Mouse (Mus musculus) R1 (cell line): Measurements from ENCODE around the gene Ccdc124.

Experiments
- DNase-seq: peaks from one replicate; pipeline ENCODE4 v3.0.0-alpha.2; 2018; ENCODE audit warnings: low read depth, low spot score

The Ccdc124 gene

DNA sequence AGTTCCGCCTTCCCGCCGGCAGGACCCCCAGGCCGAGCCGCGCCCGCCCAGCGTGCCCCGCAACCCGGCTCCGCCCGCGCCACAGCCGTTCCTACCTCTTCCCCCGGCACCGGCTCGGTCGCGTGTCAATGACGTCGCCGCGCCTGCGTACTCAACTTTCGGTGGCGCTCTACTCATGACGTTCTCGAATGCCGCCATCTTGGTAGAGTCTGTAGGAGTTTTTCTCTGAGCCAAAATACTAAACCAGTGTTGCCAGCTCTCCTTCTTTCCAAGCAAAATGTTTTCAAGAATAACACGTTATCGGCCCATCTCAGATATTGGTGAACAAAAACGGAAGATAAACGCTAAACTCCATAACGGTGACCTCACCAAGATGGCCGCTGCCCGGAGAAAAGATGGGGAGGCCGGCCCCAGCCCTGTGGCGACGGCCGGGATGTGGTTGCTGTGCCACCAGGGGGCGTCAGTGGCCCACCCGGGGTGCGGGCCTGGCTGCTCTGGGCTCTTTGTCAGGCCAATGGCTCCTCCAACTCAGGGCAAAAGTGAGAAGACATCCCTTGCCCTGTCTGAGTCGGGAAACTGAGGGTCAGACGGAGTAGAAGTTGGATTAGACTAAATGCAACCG is at the start of gene Ccdc124:
Ccdc124 (minus strand) TSS at position 572 of the 622 bp plus-strand sequence.
- peak; percentile 94 for DNase-seq

- DNase-seq, result no peak
Observed at GRCm38 (mm10) chr8:70920049-70920922, 46.6 kb upstream of the Ccdc124 start.

DNA sequence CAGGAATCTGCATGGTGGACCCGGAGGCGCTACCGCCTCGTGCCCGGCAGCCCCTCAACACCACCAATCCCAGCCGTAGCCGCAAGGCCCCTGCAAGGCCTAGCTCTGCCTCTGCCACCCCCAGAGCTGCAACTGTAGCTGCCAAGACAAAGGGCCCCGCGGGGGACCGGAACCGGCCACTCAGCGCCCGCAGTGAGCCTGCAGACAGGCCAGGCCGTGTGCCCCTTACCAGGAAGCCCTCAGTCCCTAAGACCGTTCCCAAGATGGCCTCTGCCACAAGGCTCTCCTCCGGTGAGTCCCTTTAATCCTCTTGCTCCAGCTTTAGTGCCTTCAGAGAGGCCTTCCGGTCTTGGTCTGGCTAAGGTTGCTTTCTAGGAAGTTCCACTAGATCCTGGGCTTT is 41.0 kb upstream of the Ccdc124 start:
- peak; percentile 70 for DNase-seq

DNA sequence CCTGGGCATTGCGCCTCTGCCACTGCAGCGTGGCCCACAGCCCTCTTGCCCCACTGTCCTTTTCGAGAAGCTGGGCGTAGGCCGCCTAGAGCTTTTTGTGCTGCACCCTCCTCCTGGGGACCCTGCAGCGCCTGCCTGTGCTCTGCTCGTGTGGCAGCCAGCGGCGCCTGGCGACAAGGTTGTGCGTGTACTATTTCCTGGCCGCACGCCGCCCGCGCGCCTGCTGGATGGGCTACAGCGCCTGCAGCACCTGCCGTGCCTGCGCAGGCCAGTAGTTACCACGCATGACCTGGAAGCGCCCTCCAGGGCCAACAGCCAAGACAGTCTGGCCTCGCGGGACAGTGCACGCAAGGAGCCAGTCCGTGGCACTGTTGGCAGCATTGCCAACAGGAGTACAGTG is 39.8 kb upstream of the Ccdc124 start:
- no peak for DNase-seq

- no peak for DNase-seq
Observed at GRCm38 (mm10) chr8:70912955-70913354, 39.2 kb upstream of the Ccdc124 start.

GRCm38 (mm10) chr8:70911596-70911995 is 37.9 kb upstream of the Ccdc124 start:
- peak; percentile 69 for DNase-seq

DNA sequence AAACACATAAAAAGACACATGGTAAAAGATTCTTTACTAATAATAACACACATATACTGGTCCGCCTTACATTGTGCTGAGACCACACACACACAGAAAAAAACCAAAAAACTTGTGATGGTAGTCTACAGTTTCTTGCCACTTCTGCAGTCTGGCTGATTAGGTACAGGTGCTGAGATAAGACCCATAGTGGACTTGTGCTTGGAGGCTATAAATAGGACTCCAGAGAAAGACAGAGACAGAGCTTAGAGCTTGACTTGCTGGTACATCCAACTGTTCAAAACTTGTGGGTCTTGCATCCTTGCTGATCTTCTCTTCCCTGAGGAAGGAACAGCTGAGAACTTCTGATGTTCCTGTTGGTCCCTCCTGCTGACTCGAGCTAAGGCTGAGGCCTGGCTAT is 33.8 kb upstream of the Ccdc124 start:
- no peak for DNase-seq

DNA sequence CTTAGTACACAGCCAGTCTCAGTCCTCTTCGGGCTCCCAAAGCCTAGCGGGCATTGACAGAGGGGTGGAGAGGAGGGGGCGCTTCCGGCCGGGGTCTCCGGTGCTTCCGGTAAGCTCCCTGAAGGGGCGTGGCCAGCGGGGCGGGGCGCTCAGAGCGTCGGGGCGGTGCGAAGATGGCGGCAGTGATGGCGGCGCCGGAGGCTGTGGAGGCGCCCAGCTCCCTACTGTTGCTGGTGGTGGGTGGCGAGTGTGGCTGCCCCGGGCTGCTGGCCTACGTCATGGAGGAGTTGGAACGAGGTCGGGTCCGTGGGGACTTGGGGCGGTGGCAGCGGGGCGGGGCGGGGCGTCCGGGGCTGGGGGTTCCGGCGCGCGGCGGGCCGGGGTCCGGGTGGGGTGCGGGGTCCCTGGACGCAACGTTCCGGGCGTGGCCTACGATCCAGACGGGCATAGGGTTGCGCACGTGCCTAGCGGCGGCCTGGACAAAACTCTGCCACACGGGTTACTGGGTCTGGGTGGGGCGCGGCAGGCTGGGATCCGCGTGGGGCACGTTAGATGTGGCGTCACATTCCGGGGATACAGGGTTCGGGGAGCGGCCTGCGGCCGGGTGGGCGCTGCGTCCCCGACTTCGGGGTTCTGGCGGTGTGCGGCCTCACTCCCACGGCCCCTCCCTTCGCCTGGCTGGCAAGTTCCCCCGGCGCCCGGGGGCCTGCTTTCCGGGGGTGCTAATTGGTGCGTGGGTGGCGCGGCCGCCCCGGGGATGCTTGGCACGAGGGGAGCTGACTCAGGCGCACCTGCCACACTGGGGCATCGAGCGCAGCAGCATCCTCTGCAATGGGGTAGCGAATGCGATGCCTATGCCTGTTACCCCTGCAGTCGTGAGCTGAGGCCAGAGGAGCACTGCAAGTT is 32.3 kb upstream of the Ccdc124 start, which contains the start of gene Map1s:
Map1s (plus strand) TSS at position 102 of the 906 bp plus-strand sequence.
- DNase-seq, result peak; percentile 89

DNA sequence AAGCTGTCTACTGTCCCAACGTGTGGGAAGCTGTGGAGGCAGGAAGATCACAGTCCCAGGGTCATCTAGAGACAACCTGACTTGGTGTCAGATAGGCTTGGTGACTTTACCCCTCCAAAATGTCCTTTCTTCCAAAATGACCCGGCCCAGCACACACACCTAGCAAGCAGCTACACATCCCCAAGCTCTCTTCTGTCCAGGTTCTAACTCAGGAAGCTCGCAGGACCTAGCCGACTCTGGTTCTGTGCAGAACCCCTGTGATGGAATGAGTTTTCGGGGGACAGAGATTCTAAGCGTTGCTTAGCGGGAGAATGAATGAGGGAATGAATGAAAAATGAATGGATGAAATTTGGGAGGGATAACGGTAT is 31.7 kb upstream of the Ccdc124 start:
- no peak for DNase-seq

DNA sequence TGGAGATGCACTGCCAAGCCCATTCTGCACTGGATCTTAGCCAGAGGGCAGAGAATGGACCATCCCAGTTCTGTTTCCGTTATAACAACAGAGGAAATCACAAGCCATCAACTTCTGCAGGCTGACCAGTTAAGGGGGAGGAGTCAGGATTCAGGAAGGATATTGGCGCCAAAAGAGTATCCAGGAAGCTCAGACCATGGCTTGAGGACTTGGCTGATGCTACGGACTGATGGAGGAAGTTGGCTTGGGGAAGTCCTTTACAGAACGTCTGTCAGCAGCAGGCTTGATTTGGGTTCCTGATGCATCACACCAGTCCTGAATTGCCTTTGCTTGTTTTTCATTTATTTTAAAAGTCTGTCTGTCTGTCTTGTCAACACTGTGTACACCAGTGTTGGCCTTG is 30.8 kb upstream of the Ccdc124 start:
- no peak for DNase-seq

GRCm38 (mm10) chr8:70903582-70903981 is 29.8 kb upstream of the Ccdc124 start:
- DNase-seq, result no peak

- DNase-seq, result no peak
Observed at GRCm38 (mm10) chr8:70903112-70903511, 29.4 kb upstream of the Ccdc124 start.

DNA sequence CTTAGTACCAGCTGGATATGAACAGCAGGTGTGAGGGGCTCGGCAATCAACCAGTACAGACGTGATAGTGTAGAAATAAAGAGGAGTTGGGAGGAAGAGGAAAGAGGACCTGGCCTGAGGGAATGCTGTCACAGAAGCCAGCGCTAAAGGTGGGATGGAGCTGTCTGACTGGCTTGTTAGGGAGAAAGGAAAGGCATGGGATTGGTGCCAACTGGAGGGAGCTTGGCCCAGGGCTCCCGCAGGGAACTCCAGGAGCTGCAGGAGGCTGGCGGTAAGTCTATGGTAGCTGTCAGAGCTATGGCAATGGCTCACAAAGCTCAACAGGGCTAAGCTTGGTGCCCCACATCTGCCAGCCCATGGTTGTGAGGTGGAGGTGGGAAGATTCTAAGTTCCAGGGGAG is 28.5 kb upstream of the Ccdc124 start:
- peak; percentile 44 for DNase-seq

- no peak for DNase-seq
Observed at GRCm38 (mm10) chr8:70900872-70901387, 27.2 kb upstream of the Ccdc124 start.

GRCm38 (mm10) chr8:70899226-70899625 is 25.5 kb upstream of the Ccdc124 start:
- DNase-seq, result no peak

DNA sequence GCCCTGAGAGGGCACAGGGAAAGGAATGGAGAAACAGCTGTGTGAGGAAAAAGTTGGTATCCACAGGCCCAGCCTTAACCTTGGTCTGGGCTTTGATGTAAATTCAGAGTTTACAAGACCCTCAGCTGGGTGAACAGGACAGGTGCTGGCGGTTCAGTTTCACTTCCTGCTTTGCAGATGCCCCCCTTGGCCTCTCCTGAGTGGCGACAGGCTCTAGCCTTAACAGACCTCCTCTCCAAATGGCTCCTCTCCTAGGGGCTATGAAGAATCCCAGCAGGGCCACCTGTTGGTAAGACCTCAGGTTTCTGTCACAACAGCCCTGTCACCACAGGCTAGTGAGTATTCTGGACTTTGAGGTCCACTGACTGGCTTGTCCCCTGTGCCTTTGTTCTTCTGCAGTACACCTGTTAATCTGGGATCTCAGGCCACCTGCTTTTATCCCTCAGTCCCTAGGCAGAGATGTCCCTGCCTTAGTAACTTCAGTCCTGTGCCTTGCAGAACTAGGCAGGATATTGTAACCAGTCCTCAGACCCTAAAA is 25.0 kb upstream of the Ccdc124 start:
- DNase-seq, result no peak

DNA sequence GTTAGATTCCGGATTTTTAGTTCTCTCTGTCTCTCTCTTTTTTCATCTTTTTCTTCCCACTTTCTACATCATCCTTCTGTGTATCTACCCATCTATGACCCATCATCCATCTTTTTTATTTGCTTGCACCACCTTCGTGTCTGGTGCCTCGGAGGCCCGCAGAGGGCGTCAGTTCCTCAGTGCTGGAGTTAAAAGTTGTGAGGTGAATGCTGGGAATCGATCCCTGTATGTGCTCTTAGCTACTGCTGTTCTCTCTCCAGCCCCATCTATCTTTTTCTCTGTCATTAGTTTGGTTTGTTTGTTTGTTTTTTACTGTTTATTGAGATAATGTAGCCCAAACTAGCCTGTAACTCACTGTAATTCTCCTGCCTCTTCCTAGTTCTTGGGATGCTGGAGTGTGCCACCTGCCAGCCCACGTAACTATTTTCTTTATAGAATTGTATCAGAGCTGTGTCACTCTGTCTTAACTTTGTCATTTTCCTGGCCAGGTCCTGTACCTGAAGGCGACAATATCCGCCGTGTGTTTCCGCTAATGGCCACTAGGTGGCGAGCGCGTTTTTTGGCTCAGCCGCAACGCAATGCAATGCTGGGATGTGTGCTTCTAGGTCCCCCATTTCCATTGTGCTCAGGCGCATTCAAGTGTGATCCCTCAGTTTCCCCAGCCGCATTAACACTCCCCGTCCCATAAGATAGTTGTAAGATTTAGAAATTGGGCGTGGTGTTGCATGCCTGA is 24.1 kb upstream of the Ccdc124 start:
- peak; percentile 85 for DNase-seq

GRCm38 (mm10) chr8:70897021-70897680 is 23.4 kb upstream of the Ccdc124 start, which contains the start of gene Rpl18a:
Rpl18a (minus strand) TSS chr8:70897412.
- DNase-seq, result peak; percentile 100

DNA sequence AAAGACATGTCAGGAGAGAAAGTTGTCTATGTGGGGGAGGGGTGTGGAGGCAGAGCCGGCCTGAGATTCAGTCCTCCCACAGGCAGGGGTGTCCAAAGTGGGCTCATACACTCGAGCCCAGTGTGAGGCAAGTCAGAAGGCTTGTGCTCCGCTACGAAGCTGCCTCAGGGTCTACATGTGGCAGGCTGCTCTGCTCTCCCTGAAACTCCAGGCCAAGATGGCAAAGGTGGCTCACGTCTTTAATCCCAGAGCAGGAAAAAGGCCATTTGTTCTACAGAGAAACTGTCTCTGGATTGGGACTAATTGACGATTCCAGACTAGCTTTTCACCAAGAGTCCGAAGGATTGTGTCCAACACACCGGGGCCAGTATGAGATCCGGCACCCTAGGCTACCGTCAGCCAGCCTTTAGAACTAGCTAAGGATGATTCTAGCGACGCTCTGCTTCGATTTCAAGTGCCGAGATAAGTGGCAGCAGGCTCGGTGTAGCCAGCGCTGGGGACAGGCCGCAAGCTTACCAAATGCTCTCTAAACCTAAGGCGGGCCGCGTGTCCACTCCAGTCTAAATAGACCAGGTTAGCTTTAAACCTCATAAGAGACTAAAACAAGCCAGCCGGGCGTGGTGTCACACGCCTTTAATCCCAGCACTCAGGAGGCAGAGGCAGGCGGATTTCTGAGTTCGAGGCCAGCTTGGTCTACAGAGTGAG is 22.7 kb upstream of the Ccdc124 start:
- DNase-seq, result peak; percentile 67
